Mouse (Mus musculus): ENCODE results near the gene Lap3. TPM values are rescaled to one million over a fixed set of nuclear protein-coding genes. Genes with fewer than 3 reads are reported as not detected.

The Lap3 gene
- polyA plus RNA-seq, 1 experiment: 58.8 TPM

Other genes starting within 250 kb of the Lap3 start
- gene Qdpr, start 43.1 kb upstream of the Lap3 start, polyA plus RNA-seq (2012; rRNA removed): 208 TPM in 2 replicates
- 0.34 and 0.48 TPM in 2 replicates for gene Clrn2, start 39.6 kb upstream of the Lap3 start, polyA plus RNA-seq (2012; rRNA removed)
- gene Med28, start 26.9 kb downstream of the Lap3 start, polyA plus RNA-seq (2012; rRNA removed): 121 and 124 TPM in 2 replicates
- gene Fam184b, start 146.2 kb downstream of the Lap3 start, polyA plus RNA-seq (2012; rRNA removed): 7.1 and 7.3 TPM in 2 replicates
- 0.30 and 0.50 TPM in 2 replicates for gene Ncapg, start 176.5 kb downstream of the Lap3 start, polyA plus RNA-seq (2012; rRNA removed)

All from frontal cortex, adult 2 months (tissue).